ENCODE assay signal across 23 mouse cellular contexts in the genomic region with DNA sequence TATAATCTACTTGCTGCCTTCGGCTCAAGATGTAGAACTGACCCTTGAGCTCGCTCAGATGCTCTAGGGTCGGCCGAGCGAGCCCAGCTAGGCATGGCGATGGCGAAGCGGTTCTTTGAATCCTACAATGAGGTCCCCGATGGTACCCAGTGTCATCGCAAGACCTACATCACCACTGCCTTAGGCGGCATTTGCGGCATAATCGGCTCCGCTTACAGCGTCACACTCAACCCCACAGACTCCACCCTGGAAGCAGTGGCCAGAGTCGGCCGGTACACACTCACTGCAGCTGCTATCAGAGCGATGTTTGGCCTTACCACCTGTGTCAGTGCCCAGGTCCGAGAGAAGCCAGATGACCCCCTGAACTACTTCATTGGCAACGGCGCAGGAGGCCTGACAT. TPM values are rescaled to one million over a fixed set of nuclear protein-coding genes. Genes with fewer than 3 reads are reported as not detected.
"Had no signal": no experiment of that assay in that cellular context is flagged by ENCODE, and none has a peak within 500 bp of the region (broad histone marks: within the 10 kb centered on the region; RNA-seq: fewer than 3 reads in every experiment).

No protein-coding gene starts in this region.

- H3K27ac ChIP-seq: kidney, postnatal 0 days; layer of hippocampus, adult 2 months; limb, embryonic 10.5 days; limb, embryonic 13.5 days; liver, embryonic 12.5 days; liver, embryonic 15.5 days; lung, embryonic 15.5 days; midbrain, embryonic 10.5 days; midbrain, embryonic 13.5 days; neural tube, embryonic 13.5 days; stomach, postnatal 0 days had no signal

- DNase-seq: kidney, postnatal 25 days; layer of hippocampus, adult 9-11 months; liver; lung, adult 18-20 months; lung, postnatal 10 days; lung, postnatal 36 days; right cerebral cortex, postnatal 4 days; thymus, adult 18-20 months; thymus, postnatal 36 days had no signal

- H3K4me3 ChIP-seq: layer of hippocampus, adult 2 months; limb, embryonic 10.5 days; limb, embryonic 13.5 days; liver, embryonic 12.5 days; liver, embryonic 15.5 days; lung, embryonic 15.5 days; megakaryocyte, embryonic 14.5 days; midbrain, embryonic 10.5 days; midbrain, embryonic 13.5 days; myocyte; neural tube, embryonic 13.5 days had no signal

- H3K27me3 ChIP-seq: limb, embryonic 13.5 days; liver, embryonic 12.5 days; liver, embryonic 15.5 days; lung, embryonic 15.5 days; megakaryocyte, embryonic 14.5 days; midbrain, embryonic 13.5 days; neural tube, embryonic 13.5 days had no signal

- H3K4me1 ChIP-seq: limb, embryonic 10.5 days; limb, embryonic 13.5 days; lung, embryonic 15.5 days; midbrain, embryonic 10.5 days; midbrain, embryonic 13.5 days; neural tube, embryonic 13.5 days had no signal

RNA-seq across cellular contexts. Expression of gene Liph, which starts 57.9 kb away (rescaled TPM):
- total RNA-seq: monocyte, adult 5-6 weeks had no signal
